Mouse (Mus musculus): ENCODE data around the gene Slfn9.
A peak's percentile ranks its signal among the peaks of the same experiment; 100 is the strongest.
"Not testable (repeated sequence)": the region's sequence is repeated elsewhere in the genome, so short reads cannot be mapped to it uniquely, and the experiment has no call there.

The Slfn9 gene

DNA sequence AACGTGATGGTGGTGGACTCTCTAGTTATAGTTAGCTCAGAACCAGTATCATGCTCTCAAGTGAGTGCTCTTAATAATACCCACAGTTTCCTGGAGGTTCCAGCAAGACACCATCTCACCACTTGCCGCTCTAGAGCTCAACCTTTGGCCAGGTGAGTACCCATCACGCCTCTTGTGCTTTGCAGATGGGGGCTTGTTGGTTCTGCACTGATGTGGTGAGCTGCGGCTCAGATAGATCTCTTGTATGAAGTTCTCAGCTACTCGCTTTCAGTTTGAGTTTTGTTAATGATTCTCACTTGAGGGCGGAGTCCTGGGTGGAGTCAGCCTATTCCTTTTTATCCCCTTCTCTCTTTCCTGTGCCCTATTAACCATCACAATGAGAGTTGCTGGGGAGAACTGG lies 37.0 kb downstream of the Slfn9 start:
- DNase-seq: no peak

DNA sequence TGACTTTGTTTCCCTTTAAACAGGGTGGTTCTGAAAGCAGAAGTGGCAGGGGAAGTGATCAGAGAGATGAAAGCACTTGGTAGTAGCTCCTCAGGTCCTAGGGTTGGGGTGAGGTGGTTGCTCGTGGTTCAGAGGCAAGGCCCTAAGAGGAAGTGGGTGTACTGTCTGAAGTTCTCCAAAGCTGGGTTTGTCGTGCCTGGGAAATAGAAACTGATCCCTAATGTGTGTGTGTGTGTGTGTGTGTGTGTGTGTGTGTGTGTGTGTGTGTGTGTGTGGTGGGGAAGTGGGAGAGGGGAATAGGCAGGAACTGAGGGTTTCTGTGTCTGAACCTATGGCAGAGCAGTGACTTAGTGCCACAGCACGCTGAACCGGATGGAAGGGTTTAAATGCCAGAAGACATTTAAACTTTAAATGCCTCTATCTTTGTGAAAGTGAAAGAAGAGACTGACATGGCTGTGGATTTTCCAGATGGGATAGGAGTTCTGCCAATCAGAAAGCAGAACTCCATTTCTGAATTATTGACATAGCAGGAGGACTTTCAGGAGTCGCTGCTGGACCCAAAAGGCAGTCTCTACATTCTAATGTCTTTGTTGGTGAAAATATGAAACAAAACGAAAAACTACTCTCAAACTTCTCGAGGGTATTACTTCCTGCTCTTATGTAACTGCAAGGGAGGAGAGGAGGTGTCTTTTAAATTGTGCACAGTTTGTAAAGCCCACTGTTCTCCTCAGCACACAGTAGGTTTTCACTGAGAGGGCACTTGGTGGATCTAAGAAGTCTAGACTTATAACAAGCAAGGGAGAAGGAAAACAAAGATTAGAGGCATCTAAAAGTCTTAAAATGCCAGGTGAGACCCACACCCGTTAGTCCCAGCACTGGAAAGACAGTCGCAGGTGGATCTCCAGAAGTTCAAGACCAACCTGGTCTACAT lies 38.8 kb downstream of the Slfn9 start:
- DNase-seq: peak; percentile 63 to 68

GRCm38 (mm10) chr11:82951865-82952611 lies 39.6 kb downstream of the Slfn9 start:
- peak; percentile 48 to 52 for DNase-seq

- DNase-seq: no peak
Observed at GRCm38 (mm10) chr11:82950736-82951481, 40.7 kb downstream of the Slfn9 start, which contains the start of gene Slfn5. TSS of gene Slfn5 (plus strand) at chr11:82951349.

GRCm38 (mm10) chr11:82949036-82949435 lies 42.6 kb downstream of the Slfn9 start:
- no peak for DNase-seq

DNA sequence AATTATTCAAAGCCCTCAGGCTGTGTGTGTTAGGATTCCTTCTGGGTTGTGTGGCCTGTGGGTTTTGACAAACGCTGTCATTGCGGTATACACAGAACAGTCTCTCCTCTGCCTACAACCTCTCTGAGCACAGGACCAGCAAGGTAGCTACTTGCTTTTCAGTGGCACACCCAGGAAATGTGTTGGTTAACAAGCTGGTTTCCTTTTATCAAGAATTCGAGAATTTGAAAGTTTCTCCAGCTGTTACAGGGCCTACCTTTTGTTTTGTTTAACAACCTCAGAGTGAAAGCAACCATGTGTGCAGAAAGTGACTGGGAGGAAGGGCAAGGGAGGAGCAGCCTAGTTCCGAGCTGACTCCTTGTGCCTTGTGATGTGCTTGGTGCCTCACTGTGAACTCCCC lies 44.2 kb downstream of the Slfn9 start:
- no peak for DNase-seq

GRCm38 (mm10) chr11:82945636-82946035 lies 46.0 kb downstream of the Slfn9 start:
- DNase-seq: no peak

GRCm38 (mm10) chr11:82943336-82943735 lies 48.3 kb downstream of the Slfn9 start:
- no peak for DNase-seq

GRCm38 (mm10) chr11:82933186-82933585 lies 58.4 kb downstream of the Slfn9 start:
- no peak for DNase-seq

GRCm38 (mm10) chr11:82931671-82932450 lies 59.8 kb downstream of the Slfn9 start:
- DNase-seq: not testable (repeated sequence)

DNA sequence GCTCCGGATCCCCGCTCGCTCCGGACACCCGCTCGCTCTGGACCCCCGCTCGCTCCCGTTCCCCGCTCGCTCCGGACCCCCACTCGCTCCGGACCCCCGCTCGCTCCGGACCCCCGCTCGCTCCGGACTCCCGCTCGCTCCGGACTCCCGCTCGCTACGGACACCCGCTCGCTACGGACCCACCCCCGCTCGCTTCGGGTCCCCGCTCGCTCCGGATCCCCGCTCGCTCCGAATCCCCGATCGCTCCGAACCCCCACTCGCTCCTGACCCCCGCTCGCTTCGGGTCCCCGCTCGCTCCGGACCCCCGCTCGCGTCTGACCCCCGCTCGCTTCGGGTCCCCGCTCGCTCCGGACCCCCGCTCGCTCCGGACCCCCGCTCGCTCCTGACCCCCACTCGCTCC lies 60.5 kb downstream of the Slfn9 start:
- DNase-seq: not testable (repeated sequence)

GRCm38 (mm10) chr11:82930391-82930955 lies 61.2 kb downstream of the Slfn9 start:
- not testable (repeated sequence) for DNase-seq

DNA sequence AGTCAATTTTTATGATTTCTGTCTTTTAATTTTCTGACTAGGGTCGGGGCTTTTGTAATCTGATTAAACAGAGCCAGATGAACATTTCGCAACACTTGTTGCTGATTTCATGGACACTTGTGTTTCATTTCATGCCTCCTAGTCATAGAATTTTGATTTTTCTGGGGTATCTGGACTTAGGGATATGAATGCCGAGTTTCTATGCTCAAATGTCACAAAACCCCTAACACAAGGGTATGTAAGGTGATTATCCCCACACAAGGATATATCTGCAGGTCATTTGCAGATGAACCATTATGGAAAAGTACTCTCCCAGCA lies 62.0 kb downstream of the Slfn9 start:
- DNase-seq: no peak

- peak in 1 of 2 experiments; percentile 15 for DNase-seq
Observed at GRCm38 (mm10) chr11:82928897-82929632, 62.6 kb downstream of the Slfn9 start.

All from B cell, adult 2 months (primary cell).